Mouse (Mus musculus) frontal cortex, postnatal 10 days (tissue): Measurements from ENCODE around the gene Gm7356.
"Not testable (repeated sequence)": the region's sequence is repeated elsewhere in the genome, so short reads cannot be mapped to it uniquely, and the experiment has no call there.

ENCODE experiments used
- DNase-seq, 2 experiments: peaks; one replicate each; pipeline ENCODE4 v3.0.0; 2022; ENCODE audit warnings: low spot score in 2 of 2, mixed read lengths in 1 of 2

The Gm7356 gene

GRCm38 (mm10) chr17:14003604-14004003 is at the start of gene Gm7356:
Gene Gm7356, minus strand, starts transcription at chr17:14003704.
- DNase-seq: not testable (repeated sequence)

- DNase-seq: not testable (repeated sequence)
Observed at GRCm38 (mm10) chr17:14041880-14042279, 38.4 kb upstream of the Gm7356 start.

- not testable (repeated sequence) for DNase-seq
Observed at GRCm38 (mm10) chr17:14037012-14037411, 33.5 kb upstream of the Gm7356 start.

GRCm38 (mm10) chr17:14036113-14036512 is 32.6 kb upstream of the Gm7356 start:
- not testable (repeated sequence) for DNase-seq

- DNase-seq: not testable (repeated sequence)
Observed at GRCm38 (mm10) chr17:13993425-13993824, 10.1 kb downstream of the Gm7356 start.

- DNase-seq: no peak
Observed at GRCm38 (mm10) chr17:13987690-13988089, 15.8 kb downstream of the Gm7356 start.

GRCm38 (mm10) chr17:13970796-13971195 is 32.7 kb downstream of the Gm7356 start:
- DNase-seq: not testable (repeated sequence)

GRCm38 (mm10) chr17:13969917-13970316 is 33.6 kb downstream of the Gm7356 start:
- not testable (repeated sequence) for DNase-seq

GRCm38 (mm10) chr17:13965048-13965447 is 38.5 kb downstream of the Gm7356 start:
- DNase-seq: not testable (repeated sequence)

GRCm38 (mm10) chr17:13962245-13962644 is 41.3 kb downstream of the Gm7356 start:
- not testable (repeated sequence) for DNase-seq

GRCm38 (mm10) chr17:13958129-13958528 is 45.4 kb downstream of the Gm7356 start:
- not testable (repeated sequence) for DNase-seq

- DNase-seq: not testable (repeated sequence)
Observed at GRCm38 (mm10) chr17:13951570-13951969, 51.9 kb downstream of the Gm7356 start.
